Mouse (Mus musculus): ENCODE results near the gene Uri1. TPM values are rescaled to one million over a fixed set of nuclear protein-coding genes. Genes with fewer than 3 reads are reported as not detected.

The Uri1 gene
- polyA plus RNA-seq, 1 experiment = 205 TPM

- TF ChIP-seq POLR2A (IDR thresholded peaks at IDR 0.05; ENCODE audit: insufficient read depth, low read length) (no peak), CTCF (IDR thresholded peaks at IDR 0.05; ENCODE audit: low read depth, low read length) (no peak), EP300 (IDR thresholded peaks at IDR 0.05; ENCODE audit: insufficient read depth, low read depth, low read length) (no peak)
- H3K9me3 ChIP-seq (replicated peaks; ENCODE audit: control insufficient read depth, insufficient read depth, low read length, poor library complexity, severe bottlenecking) = no peaks in the 10 kb centered on the region
- no peaks in the 10 kb centered on the region for H3K36me3 ChIP-seq (ENCODE audit: control insufficient read depth, insufficient read depth, low read length, poor library complexity, severe bottlenecking)
- no peak overlapping the region for H3K4me3 ChIP-seq (ENCODE audit: low read depth, low read length)
- H3K4me1 ChIP-seq (ENCODE audit: control insufficient read depth, insufficient read depth, low read length) = peaks cover 7% of the 10 kb centered on the region
- no peak overlapping the region for H3K27ac ChIP-seq (ENCODE audit: insufficient read depth, low read length)
- no peaks in the 10 kb centered on the region for H3K27me3 ChIP-seq (ENCODE audit: control insufficient read depth, insufficient read depth, low read length, poor library complexity, severe bottlenecking)
- no peak overlapping the region for H3K9ac ChIP-seq (ENCODE audit: low read depth, poor library complexity, severe bottlenecking)
Measured at GRCm38 (mm10) chr7:38037586-38037985, 14.2 kb upstream of the Uri1 start.

DNA sequence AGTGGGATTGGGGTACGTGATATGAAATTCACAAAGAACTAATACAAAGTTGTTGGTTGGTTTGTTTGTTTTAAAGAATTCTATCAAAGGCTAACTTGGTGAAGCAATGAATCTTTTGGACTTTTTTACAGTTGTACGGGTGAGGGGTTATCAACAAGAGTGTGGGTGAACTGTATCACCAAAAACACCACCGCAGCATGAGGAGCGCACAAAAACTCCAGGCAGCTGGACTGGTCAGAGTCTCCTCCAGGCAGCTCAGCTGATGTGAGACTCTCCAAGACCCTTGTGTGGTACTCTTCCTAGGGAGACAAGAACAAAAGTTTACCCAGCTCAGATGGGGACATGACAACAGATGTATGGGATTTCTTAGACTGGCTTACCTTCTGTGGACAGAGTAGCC lies 7.8 kb upstream of the Uri1 start:
- Histone ChIP-seq H3K4me1 (ENCODE audit: control insufficient read depth, insufficient read depth, low read length) (peaks cover 5% of the 10 kb centered on the region), H3K36me3 (ENCODE audit: control insufficient read depth, insufficient read depth, low read length, poor library complexity, severe bottlenecking) (no peaks in the 10 kb centered on the region), H3K9ac (ENCODE audit: low read depth, poor library complexity, severe bottlenecking) (peak overlapping the region; percentile 65), H3K27ac (ENCODE audit: insufficient read depth, low read length) (peak overlapping the region; percentile 100), H3K9me3 (replicated peaks; ENCODE audit: control insufficient read depth, insufficient read depth, low read length, poor library complexity, severe bottlenecking) (peaks cover 2% of the 10 kb centered on the region; the same call in 1 of the 2 replicates), H3K27me3 (ENCODE audit: control insufficient read depth, insufficient read depth, low read length, poor library complexity, severe bottlenecking) (no peaks in the 10 kb centered on the region), H3K4me3 (ENCODE audit: low read depth, low read length) (peak overlapping the region; percentile 42)
- TF ChIP-seq CTCF (IDR thresholded peaks at IDR 0.05; ENCODE audit: low read depth, low read length) (no peak), EP300 (IDR thresholded peaks at IDR 0.05; ENCODE audit: insufficient read depth, low read depth, low read length) (no peak), POLR2A (IDR thresholded peaks at IDR 0.05; ENCODE audit: insufficient read depth, low read length) (no peak)

- Histone ChIP-seq H3K27ac (ENCODE audit: insufficient read depth, low read length) (peak overlapping the region; percentile 100), H3K9ac (ENCODE audit: low read depth, poor library complexity, severe bottlenecking) (peak overlapping the region; percentile 65), H3K27me3 (ENCODE audit: control insufficient read depth, insufficient read depth, low read length, poor library complexity, severe bottlenecking) (no peaks in the 10 kb centered on the region), H3K36me3 (ENCODE audit: control insufficient read depth, insufficient read depth, low read length, poor library complexity, severe bottlenecking) (no peaks in the 10 kb centered on the region), H3K9me3 (replicated peaks; ENCODE audit: control insufficient read depth, insufficient read depth, low read length, poor library complexity, severe bottlenecking) (peaks cover 5% of the 10 kb centered on the region; the same call in 1 of the 2 replicates), H3K4me1 (ENCODE audit: control insufficient read depth, insufficient read depth, low read length) (peaks cover 4% of the 10 kb centered on the region), H3K4me3 (ENCODE audit: low read depth, low read length) (peak overlapping the region; percentile 42)
- TF ChIP-seq EP300 (IDR thresholded peaks at IDR 0.05; ENCODE audit: insufficient read depth, low read depth, low read length) (peak; percentile 96), CTCF (IDR thresholded peaks at IDR 0.05; ENCODE audit: low read depth, low read length) (no peak)
Measured at GRCm38 (mm10) chr7:38030606-38031005, 7.3 kb upstream of the Uri1 start.

DNA sequence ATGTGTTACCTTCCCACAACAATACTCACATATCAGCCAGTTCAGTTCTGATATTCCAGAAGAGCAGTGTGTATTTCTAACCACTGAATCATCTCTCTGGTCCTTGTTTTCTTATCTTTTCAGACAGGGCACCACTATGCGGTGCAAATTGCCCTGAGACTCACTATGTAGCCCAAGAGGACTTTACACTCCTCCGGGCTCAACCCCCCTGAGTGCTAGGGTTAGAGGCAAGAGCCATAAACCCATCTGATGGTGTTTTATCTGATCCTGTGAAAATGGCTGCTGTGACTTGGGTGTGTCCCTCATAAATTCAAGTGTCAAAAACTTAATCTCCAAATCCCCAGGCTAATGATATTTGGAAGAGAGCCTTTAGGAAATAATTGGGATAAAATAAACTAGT lies 6.6 kb upstream of the Uri1 start:
- peaks cover 4% of the 10 kb centered on the region for H3K4me1 ChIP-seq (ENCODE audit: control insufficient read depth, insufficient read depth, low read length)
- H3K4me3 ChIP-seq (ENCODE audit: low read depth, low read length) = no peak overlapping the region; the same call in 1 of the 2 replicates
- no peaks in the 10 kb centered on the region for H3K27me3 ChIP-seq (ENCODE audit: control insufficient read depth, insufficient read depth, low read length, poor library complexity, severe bottlenecking)
- H3K9me3 ChIP-seq (replicated peaks; ENCODE audit: control insufficient read depth, insufficient read depth, low read length, poor library complexity, severe bottlenecking) = peaks cover 5% of the 10 kb centered on the region; the same call in 1 of the 2 replicates
- peak overlapping the region; percentile 100 for H3K27ac ChIP-seq (ENCODE audit: insufficient read depth, low read length)
- no peaks in the 10 kb centered on the region for H3K36me3 ChIP-seq (ENCODE audit: control insufficient read depth, insufficient read depth, low read length, poor library complexity, severe bottlenecking)
- H3K9ac ChIP-seq (ENCODE audit: low read depth, poor library complexity, severe bottlenecking) = peak overlapping the region; percentile 65
- no peak for TF ChIP-seq CTCF (IDR thresholded peaks at IDR 0.05; ENCODE audit: low read depth, low read length)
- no peak for TF ChIP-seq POLR2A (IDR thresholded peaks at IDR 0.05; ENCODE audit: insufficient read depth, low read length)
- TF ChIP-seq EP300 (IDR thresholded peaks at IDR 0.05; ENCODE audit: insufficient read depth, low read depth, low read length) = no peak

DNA sequence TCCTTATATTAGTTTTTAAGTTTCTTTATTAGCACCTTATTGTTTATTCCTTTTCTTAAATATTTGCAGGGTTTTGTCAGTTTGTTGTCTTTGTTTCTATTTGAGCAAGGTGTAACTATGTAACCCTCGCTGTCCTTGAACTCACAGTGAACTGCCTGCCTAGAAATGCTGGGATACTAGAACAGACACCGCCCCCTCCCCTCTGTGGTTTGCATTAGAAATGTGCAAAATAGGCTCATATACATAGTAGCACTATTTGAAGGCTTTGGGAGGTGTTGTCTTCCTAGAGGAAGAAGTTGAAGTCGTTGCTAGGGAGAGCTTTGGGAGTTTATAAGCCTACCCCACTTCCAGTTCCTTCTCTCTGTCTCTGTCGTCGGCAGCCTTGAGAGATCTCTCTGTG lies 5.7 kb upstream of the Uri1 start:
- H3K27ac ChIP-seq (ENCODE audit: insufficient read depth, low read length) = peak overlapping the region; percentile 100
- H3K9ac ChIP-seq (ENCODE audit: low read depth, poor library complexity, severe bottlenecking) = peak overlapping the region; percentile 74; the same call in 1 of the 2 replicates
- no peaks in the 10 kb centered on the region for H3K36me3 ChIP-seq (ENCODE audit: control insufficient read depth, insufficient read depth, low read length, poor library complexity, severe bottlenecking)

DNA sequence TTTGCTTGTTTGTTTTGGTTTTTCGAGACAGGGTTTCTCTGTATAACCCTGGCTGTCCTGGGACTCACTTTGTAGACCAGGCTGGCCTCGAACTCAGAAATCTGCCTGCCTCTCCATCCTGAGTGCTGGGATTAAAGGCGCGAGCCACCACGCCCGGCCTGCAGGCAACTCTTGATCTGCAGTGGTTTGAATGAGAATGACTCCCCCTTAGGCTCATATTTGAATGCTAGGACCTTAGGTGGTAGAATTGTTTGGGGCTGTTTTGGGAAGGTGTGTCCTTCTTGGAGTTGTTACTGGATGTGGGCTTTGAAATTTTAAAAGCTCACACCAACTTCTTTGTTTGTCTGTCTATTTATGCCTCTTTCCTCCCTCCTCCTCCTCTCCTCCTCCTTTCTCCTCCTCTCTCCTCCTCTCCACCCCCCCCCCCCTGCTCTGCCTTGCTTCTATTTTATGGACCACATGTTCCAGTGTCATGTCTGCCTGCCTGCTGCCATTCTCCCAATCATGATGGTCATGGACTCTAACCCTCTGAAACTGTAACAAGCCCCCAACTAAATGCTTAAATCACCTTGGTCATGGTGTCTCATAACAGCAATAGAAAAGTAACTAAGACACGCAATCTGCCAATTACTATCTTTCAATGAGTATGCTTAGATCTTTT lies 4.7 kb upstream of the Uri1 start:
- no peaks in the 10 kb centered on the region for H3K27me3 ChIP-seq (ENCODE audit: control insufficient read depth, insufficient read depth, low read length, poor library complexity, severe bottlenecking)
- peaks cover 4% of the 10 kb centered on the region for H3K4me1 ChIP-seq (ENCODE audit: control insufficient read depth, insufficient read depth, low read length)
- TF ChIP-seq EP300 (IDR thresholded peaks at IDR 0.05; ENCODE audit: insufficient read depth, low read depth, low read length) = peak; percentile 99
- TF ChIP-seq CTCF (IDR thresholded peaks at IDR 0.05; ENCODE audit: low read depth, low read length) = no peak
- no peak for TF ChIP-seq POLR2A (IDR thresholded peaks at IDR 0.05; ENCODE audit: insufficient read depth, low read length)

More for the DNA sequence above, 5.7 kb upstream of the Uri1 start:
- H3K9me3 ChIP-seq (replicated peaks; ENCODE audit: control insufficient read depth, insufficient read depth, low read length, poor library complexity, severe bottlenecking) = peaks cover 5% of the 10 kb centered on the region; the same call in 1 of the 2 replicates
- TF ChIP-seq CTCF (IDR thresholded peaks at IDR 0.05; ENCODE audit: low read depth, low read length) (no peak), EP300 (IDR thresholded peaks at IDR 0.05; ENCODE audit: insufficient read depth, low read depth, low read length) (peak; percentile 97), POLR2A (IDR thresholded peaks at IDR 0.05; ENCODE audit: insufficient read depth, low read length) (peak; percentile 31)
- peaks cover 4% of the 10 kb centered on the region for H3K4me1 ChIP-seq (ENCODE audit: control insufficient read depth, insufficient read depth, low read length)
- H3K27me3 ChIP-seq (ENCODE audit: control insufficient read depth, insufficient read depth, low read length, poor library complexity, severe bottlenecking) = no peaks in the 10 kb centered on the region
- peak overlapping the region; percentile 26 for H3K4me3 ChIP-seq (ENCODE audit: low read depth, low read length)

More for the DNA sequence above, 4.7 kb upstream of the Uri1 start:
- Histone ChIP-seq H3K9me3 (replicated peaks; ENCODE audit: control insufficient read depth, insufficient read depth, low read length, poor library complexity, severe bottlenecking) (peaks cover 5% of the 10 kb centered on the region; the same call in 1 of the 2 replicates), H3K27ac (ENCODE audit: insufficient read depth, low read length) (peak overlapping the region; percentile 100), H3K4me3 (ENCODE audit: low read depth, low read length) (no peak overlapping the region), H3K9ac (ENCODE audit: low read depth, poor library complexity, severe bottlenecking) (peak overlapping the region; percentile 74), H3K36me3 (ENCODE audit: control insufficient read depth, insufficient read depth, low read length, poor library complexity, severe bottlenecking) (no peaks in the 10 kb centered on the region)
